Mouse (Mus musculus) fat pad, adult 2 months (tissue): ENCODE data around the gene Gpr45.

ENCODE experiments used
- DNase-seq: peaks from one replicate; pipeline ENCODE4 v3.0.0-alpha.2; 2011; ENCODE audit warnings: low read depth, low spot score; ENCODE audit errors: extremely low read depth

Gene Gpr45

GRCm38 (mm10) chr1:43046990-43047389 is 94.3 kb downstream of the Gpr45 start:
- DNase-seq: no peak

DNA sequence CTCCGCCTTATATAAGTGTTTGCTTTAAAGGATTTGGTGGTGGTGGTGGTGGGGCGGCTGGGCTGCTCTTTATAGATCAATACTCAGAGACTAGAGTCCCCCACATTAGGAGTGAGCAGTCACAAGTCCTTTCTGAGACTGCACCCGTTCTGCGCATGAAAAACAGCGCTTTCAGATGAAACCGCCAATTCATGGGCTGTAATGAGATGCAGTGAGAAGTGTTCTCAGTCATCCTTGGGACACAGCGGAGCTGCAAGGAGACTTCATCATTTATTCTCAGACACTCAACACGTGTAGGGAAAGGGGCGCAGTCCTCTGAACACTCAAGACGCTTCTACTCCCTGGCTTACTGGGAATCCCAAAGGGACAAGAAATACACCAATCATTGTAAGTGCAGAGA is 95.1 kb downstream of the Gpr45 start:
- DNase-seq: no peak

DNA sequence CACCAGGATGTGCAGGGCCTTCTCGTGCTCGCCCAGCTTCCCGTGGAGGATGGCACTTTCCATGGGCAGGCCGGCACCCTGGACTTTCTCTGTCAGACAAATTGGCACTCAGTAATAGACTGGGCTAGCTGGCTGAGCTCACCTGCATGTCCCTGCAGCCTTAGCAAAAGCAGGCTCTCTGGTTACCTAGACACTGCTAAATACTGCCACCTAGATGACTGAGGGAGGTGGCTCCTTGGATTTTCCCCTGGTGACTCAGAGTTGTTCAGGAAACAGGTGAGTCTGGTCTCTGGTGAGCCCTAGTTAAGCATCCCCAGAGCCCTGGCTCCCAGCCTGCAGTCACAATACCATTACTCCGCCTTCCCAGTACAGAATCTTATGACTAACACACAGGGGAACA is 99.2 kb downstream of the Gpr45 start:
- DNase-seq: no peak

GRCm38 (mm10) chr1:43065615-43066310 is 113.1 kb downstream of the Gpr45 start:
- DNase-seq: no peak

- no peak for DNase-seq
These were observed 113.9 kb downstream of the Gpr45 start for GRCm38 (mm10) chr1:43066573-43066972.

GRCm38 (mm10) chr1:43067551-43067950 is 114.9 kb downstream of the Gpr45 start:
- DNase-seq: peak; percentile 18

DNA sequence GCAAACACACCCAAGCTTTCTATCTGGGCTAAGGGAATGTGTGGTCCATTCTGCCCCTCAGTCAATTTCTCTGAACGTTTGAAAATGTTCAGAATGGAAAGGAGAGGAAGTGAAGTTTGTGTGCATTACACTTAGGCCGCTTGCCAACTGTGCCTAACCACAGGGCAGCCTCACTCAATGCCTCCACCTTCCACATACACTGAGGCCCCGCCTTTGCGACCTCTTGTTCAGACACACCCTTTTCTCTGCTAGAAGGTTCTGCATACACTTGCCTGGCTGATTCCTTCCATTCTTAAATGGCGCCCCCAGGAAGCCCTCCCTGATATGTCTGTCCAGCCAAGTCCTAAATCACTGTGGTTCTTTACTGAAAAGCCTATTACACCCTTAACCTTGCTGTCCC is 118.1 kb downstream of the Gpr45 start:
- no peak for DNase-seq

GRCm38 (mm10) chr1:43072028-43072427 is 119.4 kb downstream of the Gpr45 start:
- DNase-seq: no peak

- no peak for DNase-seq
These were observed 119.9 kb downstream of the Gpr45 start for GRCm38 (mm10) chr1:43072561-43072960.

- DNase-seq: no peak
These were observed 122.1 kb downstream of the Gpr45 start for GRCm38 (mm10) chr1:43074791-43075190.

- no peak for DNase-seq
These were observed 125.5 kb downstream of the Gpr45 start for GRCm38 (mm10) chr1:43078124-43078523.

DNA sequence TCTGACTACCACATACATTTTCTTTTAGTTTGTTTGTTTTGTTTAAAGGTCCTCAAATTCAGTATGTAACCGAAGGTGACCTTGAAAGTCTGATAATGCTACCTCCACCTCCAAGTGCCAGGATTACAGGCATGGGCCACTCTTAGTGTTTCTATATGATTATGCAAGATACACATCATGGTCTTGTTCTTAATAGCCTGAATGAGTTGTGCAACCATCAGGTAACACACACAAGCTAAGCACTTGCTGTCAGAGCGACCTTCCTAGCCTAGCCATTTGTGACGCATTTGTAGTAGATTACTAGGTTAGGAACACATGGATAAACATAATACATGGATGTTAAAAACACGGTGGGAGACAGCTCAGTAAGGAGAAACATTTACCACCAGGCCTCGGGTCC is 130.3 kb downstream of the Gpr45 start:
- DNase-seq: peak; percentile 26
